22 mouse cellular contexts compared by ENCODE assay signal in the genomic region with DNA sequence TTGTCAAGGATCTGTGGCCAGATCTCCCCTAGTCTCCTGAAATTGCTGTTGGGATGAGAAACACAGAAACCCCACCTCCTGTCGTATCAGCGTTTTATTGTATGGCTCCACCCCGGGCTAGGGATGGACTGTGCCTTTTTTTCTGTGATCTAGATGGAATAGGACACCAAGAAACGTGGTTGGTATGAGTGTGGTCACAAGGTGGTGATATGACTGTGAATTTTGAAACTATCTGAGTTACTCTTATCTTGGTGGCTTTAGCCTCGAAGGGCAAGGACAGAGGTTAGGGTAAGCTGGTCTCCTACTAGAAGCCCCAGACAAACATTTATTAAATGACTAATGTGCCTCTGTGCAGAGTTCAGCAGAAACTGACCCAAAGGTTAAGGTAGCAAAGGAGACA. TPM values are rescaled to one million over a fixed set of nuclear protein-coding genes. Genes with fewer than 3 reads are reported as not detected.
"Had no signal": no experiment of that assay in that cellular context is flagged by ENCODE, and none has a peak within 500 bp of the region (broad histone marks: within the 10 kb centered on the region; RNA-seq: fewer than 3 reads in every experiment).

No protein-coding gene starts in this region.

- H3K36me3 ChIP-seq: midbrain, embryonic 10.5 days; midbrain, embryonic 12.5 days; neural tube, embryonic 13.5 days; neural tube, embryonic 15.5 days; stomach, embryonic 15.5 days had no signal

- H3K27me3 ChIP-seq: midbrain, embryonic 12.5 days; neural tube, embryonic 13.5 days; neural tube, embryonic 15.5 days; stomach, embryonic 15.5 days had no signal

- H3K4me1 ChIP-seq: midbrain, embryonic 12.5 days; neural tube, embryonic 13.5 days; neural tube, embryonic 15.5 days; stomach, embryonic 15.5 days had no signal

- H3K9me3 ChIP-seq: midbrain, embryonic 10.5 days; midbrain, embryonic 12.5 days; neural tube, embryonic 15.5 days; stomach, embryonic 15.5 days had no signal

- DNase-seq: lung, adult 18-20 months; lung, embryonic 14.5 days; lung, postnatal 10 days; lung, postnatal 4 days; midbrain, embryonic 14.5 days; retina, postnatal 1 day; right cerebral cortex, adult 18-20 months; thymus, adult 18-20 months; thymus, postnatal 14 days; thymus, postnatal 36 days had no signal

- H3K4me2 ChIP-seq: lung, embryonic 14.5 days; midbrain, embryonic 12.5 days; neural tube, embryonic 13.5 days; neural tube, embryonic 15.5 days; stomach, embryonic 15.5 days had no signal

- H3K27ac ChIP-seq: midbrain, embryonic 10.5 days; midbrain, embryonic 12.5 days; neural tube, embryonic 13.5 days; neural tube, embryonic 15.5 days; stomach, embryonic 15.5 days had no signal

- H3K4me3 ChIP-seq: midbrain, embryonic 10.5 days; midbrain, embryonic 12.5 days; myocyte; neural tube, embryonic 13.5 days; neural tube, embryonic 15.5 days; stomach, embryonic 15.5 days had no signal

- H3K9ac ChIP-seq: lung, embryonic 14.5 days; midbrain, embryonic 12.5 days; neural tube, embryonic 13.5 days; neural tube, embryonic 15.5 days; stomach, embryonic 15.5 days had no signal

- ATAC-seq: midbrain, embryonic 16.5 days had no signal

RNA-seq across cellular contexts. Expression of a gene that starts 5.5 kb away (rescaled TPM):
- polyA plus RNA-seq: liver, embryonic 16.5 days; lung, embryonic 14.5 days; lung, embryonic 16.5 days; midbrain, embryonic 10.5 days; midbrain, embryonic 12.5 days; midbrain, embryonic 14.5 days; midbrain, embryonic 16.5 days; myocyte; neural tube, embryonic 11.5 days; neural tube, embryonic 13.5 days; neural tube, embryonic 15.5 days; spleen, adult 2 months; stomach, embryonic 15.5 days had no signal

RNA-seq across cellular contexts. Expression of a gene that starts 6.1 kb away (rescaled TPM):
- polyA plus RNA-seq: liver, embryonic 16.5 days; lung, embryonic 14.5 days; lung, embryonic 16.5 days; midbrain, embryonic 10.5 days; midbrain, embryonic 12.5 days; midbrain, embryonic 14.5 days; midbrain, embryonic 16.5 days; neural tube, embryonic 11.5 days; neural tube, embryonic 13.5 days; neural tube, embryonic 15.5 days; spleen, adult 2 months; stomach, embryonic 15.5 days; thymus, postnatal 0 days had no signal

RNA-seq across cellular contexts. Expression of a gene that starts 8.0 kb away (rescaled TPM):
- polyA plus RNA-seq: midbrain, embryonic 16.5 days; neural tube, embryonic 11.5 days; neural tube, embryonic 13.5 days had no signal

RNA-seq across cellular contexts. Expression of a gene that starts 12.8 kb away (rescaled TPM):
- polyA plus RNA-seq: liver, embryonic 16.5 days; lung, embryonic 14.5 days; lung, embryonic 16.5 days; midbrain, embryonic 10.5 days; midbrain, embryonic 12.5 days; midbrain, embryonic 14.5 days; midbrain, embryonic 16.5 days; neural tube, embryonic 11.5 days; neural tube, embryonic 13.5 days; neural tube, embryonic 15.5 days; spleen, adult 2 months had no signal
